27 mouse cellular contexts compared by ENCODE assay signal in genomic region chr16:57356454-57356853, GRCm38 (mm10). TPM values are rescaled to one million over a fixed set of nuclear protein-coding genes. Genes with fewer than 3 reads are reported as not detected.
A peak's percentile ranks its signal among the peaks of the same experiment; 100 is the strongest.
DNase-seq lines count a peak whose midpoint lies in the region; ATAC-seq and TF ChIP-seq lines count a peak whose summit lies in the region.
"Had no signal": no experiment of that assay in that cellular context is flagged by ENCODE, and none has a peak within 500 bp of the region (broad histone marks: within the 10 kb centered on the region; RNA-seq: fewer than 3 reads in every experiment).

No protein-coding gene starts in this region.

- no peak for ATAC-seq in heart, embryonic 12.5 days (ENCODE audit: insufficient number of reproducible peaks, low FRiP score)
- ATAC-seq in intestine, embryonic 14.5 days (replicated peaks; ENCODE audit: low FRiP score, low TSS enrichment, low read depth) = no peak
- no peak for ATAC-seq in intestine, embryonic 16.5 days
- ATAC-seq in heart, postnatal 0 days (ENCODE audit: insufficient read depth, low read depth) = peak; percentile 47; the same call in 1 of the 2 replicates
- ATAC-seq: CD4-positive, CD25-positive, alpha-beta regulatory T cell, adult 4 months; forebrain, embryonic 15.5 days; hindbrain, postnatal 0 days; inflammation-experienced regulatory T-cells, adult 6 months had no signal

- no peak for DNase-seq in heart, adult 2 months
- no peak for DNase-seq in heart, adult 9 months (ENCODE audit: low spot score in 2 of 2)
- DNase-seq in heart, postnatal 4 days = no peak
- DNase-seq in intestine, embryonic 14.5 days (ENCODE audit: low spot score) = peak; percentile 16
- DNase-seq in heart, postnatal 0 days (ENCODE audit: low spot score) = no peak
- DNase-seq in kidney, adult 2 months = no peak
- DNase-seq: adrenal gland, adult 2 months; adrenal gland, postnatal 14 days; cerebellum, adult 11 months; cerebellum, adult 8-10 months; cerebellum, postnatal 10 days; cerebellum, postnatal 36 days; embryo, embryonic 11 days; kidney, adult 11 months; kidney, adult 9 months had no signal

- no peaks in the 10 kb centered on the region for H3K79me2 ChIP-seq in heart, adult 2 months (replicated peaks; ENCODE audit: control insufficient read depth, insufficient read depth, low read length)

- TF ChIP-seq EP300 in heart, adult 2 months (IDR thresholded peaks at IDR 0.05; ENCODE audit: insufficient read depth, low read depth, low read length) = no peak
- no peak for TF ChIP-seq EP300 in heart, postnatal 0 days (IDR thresholded peaks at IDR 0.05; ENCODE audit: low read depth)

- no peaks in the 10 kb centered on the region; the same call in 1 of the 2 replicates for H3K36me3 ChIP-seq in heart, adult 2 months (ENCODE audit: control insufficient read depth, insufficient read depth, low read length)
- H3K36me3 ChIP-seq in heart, embryonic 12.5 days = no peaks in the 10 kb centered on the region
- no peaks in the 10 kb centered on the region for H3K36me3 ChIP-seq in intestine, embryonic 14.5 days (ENCODE audit: control insufficient read depth, insufficient read depth, low read length)
- no peaks in the 10 kb centered on the region for H3K36me3 ChIP-seq in intestine, embryonic 16.5 days (ENCODE audit: control insufficient read depth, insufficient read depth, low read length)
- no peaks in the 10 kb centered on the region for H3K36me3 ChIP-seq in heart, postnatal 0 days (replicated peaks; ENCODE audit: control insufficient read depth, insufficient read depth, low read length)
- H3K36me3 ChIP-seq in kidney, adult 2 months (ENCODE audit: control insufficient read depth, insufficient read depth, low read length) = no peaks in the 10 kb centered on the region
- H3K36me3 ChIP-seq: embryonic facial prominence, embryonic 10.5 days; embryonic facial prominence, embryonic 13.5 days; forebrain, embryonic 12.5 days; forebrain, embryonic 15.5 days had no signal

- peaks cover 7% of the 10 kb centered on the region; the same call in 1 of the 2 replicates for H3K4me1 ChIP-seq in heart, adult 2 months (ENCODE audit: control insufficient read depth, insufficient read depth, low read length)
- H3K4me1 ChIP-seq in heart, embryonic 12.5 days (replicated peaks) = peaks cover 39% of the 10 kb centered on the region
- 0 out of 2 replicates have a peak, but pooled peaks cover 3% of the 10 kb centered on the region for H3K4me1 ChIP-seq in intestine, embryonic 14.5 days (replicated peaks; ENCODE audit: control insufficient read depth, insufficient read depth, low read length)
- H3K4me1 ChIP-seq in intestine, embryonic 16.5 days (ENCODE audit: control insufficient read depth, insufficient read depth, low read length) = no peaks in the 10 kb centered on the region
- 0 out of 2 replicates have a peak, but pooled peaks cover 10% of the 10 kb centered on the region for H3K4me1 ChIP-seq in heart, postnatal 0 days (ENCODE audit: control insufficient read depth, insufficient read depth)
- H3K4me1 ChIP-seq in kidney, adult 2 months (ENCODE audit: control insufficient read depth, insufficient read depth, low read length) = no peaks in the 10 kb centered on the region
- H3K4me1 ChIP-seq: forebrain, embryonic 15.5 days had no signal

- WGBS in heart, adult 2 months = 49% methylated on average over 6 of the region's 6 CpGs
- whole genome bisulfite sequencing in heart, embryonic 12.5 days = 41% methylated on average over 6 of the region's 6 CpGs
- 82% methylated on average over 6 of the region's 6 CpGs for WGBS in intestine, embryonic 14.5 days
- 81% methylated on average over 6 of the region's 6 CpGs for WGBS in intestine, embryonic 16.5 days
- 30% methylated on average over 6 of the region's 6 CpGs for WGBS in heart, postnatal 0 days
- 69% methylated on average over 6 of the region's 6 CpGs for WGBS in kidney, adult 2 months

- TF ChIP-seq CTCF in heart, adult 2 months (IDR thresholded peaks at IDR 0.05) = no peak
- no peak for TF ChIP-seq CTCF in heart, postnatal 0 days (IDR thresholded peaks at IDR 0.05; ENCODE audit: low read depth)
- no peak for TF ChIP-seq CTCF in kidney, adult 2 months (conservative IDR thresholded peaks at IDR 0.05; ENCODE audit: insufficient read depth, insufficient read length, low read depth, low read length)

- H3K4me3 ChIP-seq in heart, adult 2 months = no peak overlapping the region
- no peak overlapping the region for H3K4me3 ChIP-seq in heart, embryonic 12.5 days
- H3K4me3 ChIP-seq in intestine, embryonic 14.5 days (ENCODE audit: low read depth, low read length) = no peak overlapping the region
- H3K4me3 ChIP-seq in intestine, embryonic 16.5 days (ENCODE audit: low read length) = no peak overlapping the region
- no peak overlapping the region for H3K4me3 ChIP-seq in heart, postnatal 0 days (ENCODE audit: low read depth, low read length)
- no peak overlapping the region for H3K4me3 ChIP-seq in kidney, adult 2 months (ENCODE audit: insufficient read depth, low read depth, low read length)
- H3K4me3 ChIP-seq: embryonic facial prominence, embryonic 10.5 days; embryonic facial prominence, embryonic 13.5 days; erythroblast, embryonic 14.5 days; forebrain, embryonic 12.5 days; forebrain, embryonic 15.5 days had no signal

- peak overlapping the region; percentile 2 for H3K9ac ChIP-seq in heart, adult 2 months (ENCODE audit: low read depth, low read length)
- H3K9ac ChIP-seq in heart, embryonic 12.5 days = peak overlapping the region; percentile 35
- no peak overlapping the region for H3K9ac ChIP-seq in intestine, embryonic 14.5 days (ENCODE audit: low read length)
- no peak overlapping the region for H3K9ac ChIP-seq in intestine, embryonic 16.5 days (ENCODE audit: low read depth, low read length)
- no peak overlapping the region; the same call in 1 of the 2 replicates for H3K9ac ChIP-seq in heart, postnatal 0 days (replicated peaks; ENCODE audit: low read depth, low read length)
- H3K9ac ChIP-seq: embryonic facial prominence, embryonic 13.5 days; forebrain, embryonic 12.5 days; forebrain, embryonic 15.5 days; hindbrain, embryonic 14.5 days had no signal

- H3K4me2 ChIP-seq in heart, embryonic 12.5 days = peak overlapping the region; percentile 19; the same call in 1 of the 2 replicates
- no peak overlapping the region for H3K4me2 ChIP-seq in intestine, embryonic 14.5 days (ENCODE audit: low read length)
- no peak overlapping the region for H3K4me2 ChIP-seq in intestine, embryonic 16.5 days (ENCODE audit: low read depth, low read length)
- peak overlapping the region; percentile 23 for H3K4me2 ChIP-seq in heart, postnatal 0 days (ENCODE audit: low read depth, low read length)
- H3K4me2 ChIP-seq: embryonic facial prominence, embryonic 13.5 days; forebrain, embryonic 12.5 days; forebrain, embryonic 15.5 days; hindbrain, embryonic 14.5 days had no signal

- peak overlapping the region; percentile 74 for H3K27ac ChIP-seq in heart, adult 2 months
- H3K27ac ChIP-seq in heart, embryonic 12.5 days (ENCODE audit: poor library complexity, severe bottlenecking) = peak overlapping the region; percentile 81
- H3K27ac ChIP-seq in intestine, embryonic 14.5 days (ENCODE audit: low read depth) = no peak overlapping the region
- no peak overlapping the region for H3K27ac ChIP-seq in intestine, embryonic 16.5 days (ENCODE audit: low read length)
- peak overlapping the region; percentile 77 for H3K27ac ChIP-seq in heart, postnatal 0 days (ENCODE audit: low read depth)
- no peak overlapping the region for H3K27ac ChIP-seq in kidney, adult 2 months (ENCODE audit: insufficient read depth, low read depth, low read length)
- H3K27ac ChIP-seq: embryonic facial prominence, embryonic 10.5 days; embryonic facial prominence, embryonic 13.5 days; forebrain, embryonic 12.5 days; forebrain, embryonic 15.5 days; hindbrain, embryonic 14.5 days; hindbrain, postnatal 0 days; kidney, postnatal 0 days had no signal

- TF ChIP-seq POLR2A in heart, adult 2 months (IDR thresholded peaks at IDR 0.05; ENCODE audit: insufficient read depth, low read depth, low read length) = no peak
- no peak for TF ChIP-seq POLR2A in kidney, adult 2 months (IDR thresholded peaks at IDR 0.05; ENCODE audit: low read depth, low read length)

- H3K27me3 ChIP-seq in heart, adult 2 months (ENCODE audit: control insufficient read depth, insufficient read depth, low read length) = no peaks in the 10 kb centered on the region
- H3K27me3 ChIP-seq in heart, embryonic 12.5 days (replicated peaks) = no peaks in the 10 kb centered on the region
- H3K27me3 ChIP-seq in intestine, embryonic 14.5 days (replicated peaks; ENCODE audit: control insufficient read depth, insufficient read depth, low read length) = no peaks in the 10 kb centered on the region
- no peaks in the 10 kb centered on the region for H3K27me3 ChIP-seq in intestine, embryonic 16.5 days (replicated peaks; ENCODE audit: control insufficient read depth, insufficient read depth, low read length)
- H3K27me3 ChIP-seq in heart, postnatal 0 days (ENCODE audit: control insufficient read depth, insufficient read depth, low read length) = no peaks in the 10 kb centered on the region
- H3K27me3 ChIP-seq in kidney, adult 2 months (replicated peaks; ENCODE audit: control insufficient read depth, insufficient read depth, low read length) = no peaks in the 10 kb centered on the region
- H3K27me3 ChIP-seq: embryonic facial prominence, embryonic 13.5 days; forebrain, embryonic 12.5 days; forebrain, embryonic 15.5 days had no signal

- H3K9me3 ChIP-seq in heart, embryonic 12.5 days (replicated peaks) = no peaks in the 10 kb centered on the region
- H3K9me3 ChIP-seq in intestine, embryonic 14.5 days (ENCODE audit: control insufficient read depth, low read length) = no peaks in the 10 kb centered on the region
- H3K9me3 ChIP-seq in intestine, embryonic 16.5 days (ENCODE audit: control insufficient read depth, low read length) = no peaks in the 10 kb centered on the region
- no peaks in the 10 kb centered on the region for H3K9me3 ChIP-seq in heart, postnatal 0 days (replicated peaks; ENCODE audit: control insufficient read depth, low read length)
- H3K9me3 ChIP-seq: embryonic facial prominence, embryonic 10.5 days; embryonic facial prominence, embryonic 13.5 days; forebrain, embryonic 12.5 days; forebrain, embryonic 15.5 days had no signal

- intact Hi-C loops in heart, adult 2 months (cut with DNase I) = no loop called here

RNA-seq across cellular contexts. Expression of gene Filip1l, which starts 3.6 kb away (rescaled TPM):
- 10 to 100 TPM; 35.0 to 36.3 TPM for total RNA-seq in heart, adult 2 months (2021)
- polyA plus RNA-seq in heart, adult 2 months (2012; rRNA removed) = 9.2 and 19.5 TPM in 2 replicates
- 27.8 and 31.0 TPM in 2 replicates for polyA plus RNA-seq in heart, embryonic 12.5 days (2016; fragmentation: Nextera tagmentation; extraction: Ambion mirVana)
- total RNA-seq in heart, postnatal 4 days (2021) = 10 to 100 TPM; 61.2 to 63.6 TPM
- 38.2 and 41.4 TPM in 2 replicates for polyA plus RNA-seq in intestine, embryonic 14.5 days (2014; fragmentation: Nextera tagmentation; extraction: Ambion mirVana)
- polyA plus RNA-seq in intestine, embryonic 16.5 days (2015; fragmentation: Nextera tagmentation; extraction: Ambion mirVana) = 30.4 and 31.9 TPM in 2 replicates
- 14.1 and 18.2 TPM in 2 replicates for total RNA-seq in heart, postnatal 0 days (2014; rRNA removed; ENCODE audit: low replicate concordance)
- polyA plus RNA-seq in heart, postnatal 0 days (2015; fragmentation: Nextera tagmentation; extraction: Ambion mirVana) = 23.8 and 26.0 TPM in 2 replicates
- 4.9 and 6.9 TPM in 2 replicates for polyA plus RNA-seq in kidney, adult 2 months (2012; rRNA removed)
- polyA plus RNA-seq: erythroblast, embryonic 14.5 days had no signal

Comparison
In these comparisons a context has a peak if more than half of its experiments do, and no peak if none do; other contexts are left out.
1. H3K9ac ChIP-seq: peak in heart, adult 2 months (single experiment) and heart, embryonic 12.5 days (single experiment); none in intestine, embryonic 14.5 days (single experiment), intestine, embryonic 16.5 days (single experiment) and heart, postnatal 0 days (single experiment).
2. H3K27ac ChIP-seq: peak in heart, adult 2 months (single experiment), heart, embryonic 12.5 days (single experiment) and heart, postnatal 0 days (single experiment); none in intestine, embryonic 14.5 days (single experiment), intestine, embryonic 16.5 days (single experiment) and kidney, adult 2 months (single experiment).
3. H3K4me2 ChIP-seq: peak in heart, embryonic 12.5 days (single experiment) and heart, postnatal 0 days (single experiment); none in intestine, embryonic 14.5 days (single experiment) and intestine, embryonic 16.5 days (single experiment).